Mouse (Mus musculus): ENCODE results near the gene Olfr73. TPM values are rescaled to one million over a fixed set of nuclear protein-coding genes. Genes with fewer than 3 reads are reported as not detected.
"Not testable (repeated sequence)": the region's sequence is repeated elsewhere in the genome, so short reads cannot be mapped to it uniquely, and the experiment has no call there.

Gene Olfr73
- polyA plus RNA-seq (2015; fragmentation: Nextera tagmentation; extraction: Ambion mirVana), result not detected in 2 replicates

DNA sequence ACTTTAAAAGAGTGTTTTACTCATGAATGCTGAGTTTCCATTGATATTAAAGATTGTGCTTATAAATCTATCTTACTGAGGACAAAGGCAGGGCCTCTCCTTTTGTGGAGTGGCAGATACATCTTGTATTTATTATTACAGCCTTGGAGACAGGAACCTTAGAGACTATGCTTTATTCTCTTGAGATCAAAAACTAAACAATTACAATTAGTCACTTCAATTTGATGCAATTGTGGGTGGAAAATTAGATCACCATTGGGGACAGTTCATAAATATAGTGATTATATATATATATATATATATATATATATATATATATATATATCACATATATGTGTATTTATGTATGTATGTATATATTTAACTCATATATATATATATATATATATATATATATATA is at the start of gene Olfr73:
Gene Olfr73 (minus strand): TSS at position 101 of the 400 bp plus-strand sequence.
- Histone ChIP-seq H3K36me3 (ENCODE audit: control insufficient read depth, insufficient read depth) (no peaks in the 10 kb centered on the region), H3K9ac (ENCODE audit: low read depth, low read length) (no peak within 1 kb of the TSS), H3K4me1 (ENCODE audit: control insufficient read depth, low read depth, low read length) (no peaks in the 10 kb centered on the region), H3K27ac (ENCODE audit: low read length) (no peak within 1 kb of the TSS), H3K4me3 (ENCODE audit: low read depth, low read length) (no peak within 1 kb of the TSS), H3K9me3 (replicated peaks; ENCODE audit: control insufficient read depth, low read length) (no peaks in the 10 kb centered on the region), H3K4me2 (ENCODE audit: low read depth, low read length) (no peak within 1 kb of the TSS), H3K27me3 (ENCODE audit: control insufficient read depth, insufficient read depth, low read depth, low read length) (no peaks in the 10 kb centered on the region)
- no peak for ATAC-seq (ENCODE audit: low read depth)

DNA sequence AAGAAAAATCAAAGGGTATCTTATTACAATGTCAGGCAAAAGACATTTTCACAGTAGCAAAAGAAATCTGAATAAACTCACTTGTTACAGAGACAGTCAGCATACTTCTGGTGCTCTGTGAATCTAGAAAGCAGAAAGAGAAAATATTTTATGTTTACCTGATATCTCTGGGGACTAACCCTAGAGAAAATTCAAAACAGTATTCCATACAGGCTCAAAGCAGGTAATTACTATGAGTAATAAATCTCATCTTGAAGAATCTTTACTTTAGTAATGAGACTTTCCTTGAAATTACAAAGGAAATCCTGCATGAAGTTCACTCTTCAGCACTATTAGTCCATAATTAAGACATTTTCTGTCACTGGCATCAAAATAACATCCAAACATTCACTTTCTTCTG is 34.2 kb upstream of the Olfr73 start, which contains the start of gene Olfr1163:
Gene Olfr1163 (minus strand): TSS at position 101 of the 400 bp plus-strand sequence.
- Histone ChIP-seq H3K36me3 (ENCODE audit: control insufficient read depth, insufficient read depth) (no peaks in the 10 kb centered on the region), H3K9me3 (replicated peaks; ENCODE audit: control insufficient read depth, low read length) (no peaks in the 10 kb centered on the region), H3K4me1 (ENCODE audit: control insufficient read depth, low read depth, low read length) (no peaks in the 10 kb centered on the region), H3K27ac (ENCODE audit: low read length) (no peak within 1 kb of the TSS), H3K27me3 (ENCODE audit: control insufficient read depth, insufficient read depth, low read depth, low read length) (no peaks in the 10 kb centered on the region), H3K9ac (ENCODE audit: low read depth, low read length) (no peak within 1 kb of the TSS), H3K4me3 (ENCODE audit: low read depth, low read length) (no peak within 1 kb of the TSS), H3K4me2 (ENCODE audit: low read depth, low read length) (no peak within 1 kb of the TSS)
- ATAC-seq (ENCODE audit: low read depth), result no peak

DNA sequence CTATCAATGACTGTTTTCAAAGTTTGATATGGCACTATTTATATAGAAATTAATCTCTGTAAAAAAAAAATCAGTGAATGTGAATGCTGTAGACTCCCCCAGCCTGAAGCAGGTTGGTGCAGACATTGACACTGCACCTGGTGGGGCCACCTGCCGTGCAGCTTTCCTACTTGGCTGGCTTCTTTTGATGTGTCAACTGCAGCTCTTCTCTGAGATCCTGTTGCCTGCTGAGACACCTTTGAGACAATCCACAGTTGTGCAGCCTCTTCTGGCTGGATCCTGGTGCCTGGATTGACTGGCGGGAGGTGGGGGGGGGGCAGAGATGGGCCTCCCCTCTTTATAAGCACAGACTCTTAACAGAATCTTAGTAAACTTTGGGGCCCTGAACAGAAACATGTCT is 26.1 kb upstream of the Olfr73 start:
- no peaks in the 10 kb centered on the region for H3K4me1 ChIP-seq (ENCODE audit: control insufficient read depth, low read depth, low read length)
- no peaks in the 10 kb centered on the region for H3K36me3 ChIP-seq (ENCODE audit: control insufficient read depth, insufficient read depth)
- no peak for ATAC-seq (ENCODE audit: low read depth)
- no peak overlapping the region for H3K4me2 ChIP-seq (ENCODE audit: low read depth, low read length)
- WGBS (ENCODE audit: insufficient replicate concordance), result 54% methylated on average over 2 of the region's 2 CpGs
- no peak overlapping the region for H3K4me3 ChIP-seq (ENCODE audit: low read depth, low read length)
- H3K27ac ChIP-seq (ENCODE audit: low read length), result no peak overlapping the region
- H3K9ac ChIP-seq (ENCODE audit: low read depth, low read length), result no peak overlapping the region
- H3K27me3 ChIP-seq (ENCODE audit: control insufficient read depth, insufficient read depth, low read depth, low read length), result no peaks in the 10 kb centered on the region
- H3K9me3 ChIP-seq (replicated peaks; ENCODE audit: control insufficient read depth, low read length), result no peaks in the 10 kb centered on the region

DNA sequence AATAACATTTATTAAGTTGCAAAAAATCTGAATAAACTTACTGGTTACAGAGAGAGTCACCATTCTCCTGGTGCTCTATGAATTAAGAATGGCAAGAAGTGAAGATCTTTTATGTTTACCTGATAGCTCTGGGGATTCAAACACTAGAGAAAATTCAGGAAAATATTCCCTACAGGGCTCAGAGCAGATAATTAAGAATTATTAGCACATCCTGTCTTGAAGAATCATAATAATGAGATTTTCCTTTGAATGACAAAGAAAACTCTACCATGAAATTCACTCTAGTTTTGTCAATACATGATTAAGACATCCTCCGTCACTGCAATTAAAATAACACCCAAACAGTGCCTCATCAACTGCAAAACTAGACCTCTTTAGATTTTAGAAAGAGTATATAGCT is 13.5 kb upstream of the Olfr73 start, which contains the start of gene Olfr1162:
Gene Olfr1162 (minus strand): TSS at position 101 of the 400 bp plus-strand sequence.
- Histone ChIP-seq H3K4me1 (ENCODE audit: control insufficient read depth, low read depth, low read length) (no peaks in the 10 kb centered on the region), H3K9me3 (replicated peaks; ENCODE audit: control insufficient read depth, low read length) (no peaks in the 10 kb centered on the region), H3K36me3 (ENCODE audit: control insufficient read depth, insufficient read depth) (no peaks in the 10 kb centered on the region), H3K27me3 (ENCODE audit: control insufficient read depth, insufficient read depth, low read depth, low read length) (no peaks in the 10 kb centered on the region), H3K9ac (ENCODE audit: low read depth, low read length) (no peak within 1 kb of the TSS), H3K4me2 (ENCODE audit: low read depth, low read length) (no peak within 1 kb of the TSS), H3K27ac (ENCODE audit: low read length) (no peak within 1 kb of the TSS), H3K4me3 (ENCODE audit: low read depth, low read length) (no peak within 1 kb of the TSS)
- WGBS (ENCODE audit: insufficient replicate concordance), result 56% methylated on average over 1 of the region's 1 CpGs
- no peak for ATAC-seq (ENCODE audit: low read depth)

DNA sequence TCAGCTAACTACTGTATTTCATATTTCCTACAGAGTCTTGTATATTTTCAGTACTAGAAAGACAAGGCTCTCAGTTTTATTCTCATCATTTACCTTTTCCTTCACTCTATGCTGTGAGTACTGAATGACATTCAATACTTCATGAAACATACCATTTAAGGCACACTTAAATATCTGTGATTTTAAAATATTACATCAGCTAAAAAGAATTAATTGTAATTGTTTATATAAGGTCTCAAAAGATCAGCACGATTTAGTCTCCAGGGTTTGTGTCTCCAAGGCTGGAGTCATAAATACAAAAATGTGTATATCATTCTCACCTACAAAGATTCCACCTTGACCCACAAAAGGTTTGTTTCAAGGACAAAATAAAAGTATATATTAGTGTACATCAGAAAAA is 15.0 kb downstream of the Olfr73 start, which contains the start of gene Olfr1161:
Gene Olfr1161 (plus strand): TSS at position 301 of the 400 bp plus-strand sequence.
- not testable (repeated sequence) for H3K36me3 ChIP-seq (ENCODE audit: control insufficient read depth, insufficient read depth); H3K4me2 ChIP-seq (ENCODE audit: low read depth, low read length); H3K4me1 ChIP-seq (ENCODE audit: control insufficient read depth, low read depth, low read length); H3K27ac ChIP-seq (ENCODE audit: low read length); H3K4me3 ChIP-seq (ENCODE audit: low read depth, low read length); ATAC-seq (ENCODE audit: low read depth); H3K27me3 ChIP-seq (ENCODE audit: control insufficient read depth, insufficient read depth, low read depth, low read length); H3K9me3 ChIP-seq (replicated peaks; ENCODE audit: control insufficient read depth, low read length); H3K9ac ChIP-seq (ENCODE audit: low read depth, low read length)
- WGBS (ENCODE audit: insufficient replicate concordance), result 57% methylated on average over 1 of the region's 1 CpGs

DNA sequence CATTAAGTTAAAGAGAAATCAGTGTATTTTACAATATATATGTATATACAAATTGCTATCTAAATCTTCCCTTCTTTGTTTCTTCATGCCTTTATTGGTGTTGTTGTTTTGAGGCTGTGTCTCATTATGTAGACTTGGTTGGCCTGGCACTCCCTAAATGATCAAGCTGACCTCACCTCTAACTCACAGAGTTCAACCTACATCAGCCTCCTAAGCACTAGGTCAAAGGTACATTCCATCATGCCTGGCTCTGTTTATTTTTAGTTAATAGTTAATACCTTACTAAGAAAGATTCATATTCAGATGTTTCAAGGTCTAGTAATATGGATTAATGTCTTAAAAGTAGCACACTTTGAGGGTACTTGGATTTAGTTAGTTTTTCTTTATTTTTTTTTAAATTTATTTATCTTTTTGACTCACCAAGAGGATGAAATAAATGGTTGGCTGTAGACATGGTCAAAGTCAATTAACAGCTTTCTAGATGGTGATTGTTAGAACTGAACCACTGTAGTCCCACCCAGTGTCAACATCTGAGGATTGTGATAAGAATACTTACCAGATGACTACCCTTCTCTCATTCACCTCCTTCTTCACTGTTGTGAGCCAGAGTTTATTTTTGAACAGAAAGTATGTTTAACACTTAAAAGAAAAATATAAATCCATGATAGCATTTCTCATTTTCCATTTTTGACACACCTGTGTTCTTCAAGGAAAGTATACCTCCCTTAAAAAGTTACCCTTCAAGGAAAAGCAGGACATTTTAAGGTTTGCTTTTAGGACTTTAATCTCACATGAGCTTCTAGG is 29.8 kb downstream of the Olfr73 start, which contains the start of gene Olfr1160:
Gene Olfr1160 (minus strand): TSS at position 754 of the 804 bp plus-strand sequence.
- H3K36me3 ChIP-seq (ENCODE audit: control insufficient read depth, insufficient read depth), result no peaks in the 10 kb centered on the region
- no peak within 1 kb of the TSS for H3K27ac ChIP-seq (ENCODE audit: low read length)
- no peaks in the 10 kb centered on the region for H3K9me3 ChIP-seq (replicated peaks; ENCODE audit: control insufficient read depth, low read length)
- H3K9ac ChIP-seq (ENCODE audit: low read depth, low read length), result no peak within 1 kb of the TSS
- H3K4me3 ChIP-seq (ENCODE audit: low read depth, low read length), result no peak within 1 kb of the TSS
- H3K27me3 ChIP-seq (ENCODE audit: control insufficient read depth, insufficient read depth, low read depth, low read length), result no peaks in the 10 kb centered on the region
- H3K4me2 ChIP-seq (ENCODE audit: low read depth, low read length), result no peak within 1 kb of the TSS
- ATAC-seq (ENCODE audit: low read depth), result peak; percentile 80
- H3K4me1 ChIP-seq (ENCODE audit: control insufficient read depth, low read depth, low read length), result no peaks in the 10 kb centered on the region

DNA sequence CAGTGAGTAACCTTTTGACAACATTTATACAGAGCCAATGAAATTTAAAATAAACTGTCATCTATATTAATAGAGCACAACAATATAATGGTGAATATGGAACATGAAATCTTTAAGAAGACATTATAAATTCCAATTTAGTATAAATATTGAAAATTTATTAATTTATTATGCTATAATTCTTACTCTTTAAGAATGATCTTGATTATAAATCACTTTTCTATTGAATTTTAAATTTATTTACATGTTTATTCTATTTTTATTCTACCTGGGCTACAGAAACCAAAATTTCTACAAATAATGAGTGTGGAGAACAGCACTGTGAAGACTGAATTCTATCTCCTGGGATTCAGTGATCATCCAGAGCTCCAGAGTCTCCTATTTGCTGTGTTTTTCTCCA is 47.7 kb downstream of the Olfr73 start, which contains the start of gene Olfr1158:
Gene Olfr1158 (plus strand): TSS at position 301 of the 400 bp plus-strand sequence.
- no peak within 1 kb of the TSS for H3K4me2 ChIP-seq (ENCODE audit: low read depth, low read length)
- H3K9me3 ChIP-seq (replicated peaks; ENCODE audit: control insufficient read depth, low read length), result no peaks in the 10 kb centered on the region
- no peaks in the 10 kb centered on the region for H3K4me1 ChIP-seq (ENCODE audit: control insufficient read depth, low read depth, low read length)
- H3K4me3 ChIP-seq (ENCODE audit: low read depth, low read length), result no peak within 1 kb of the TSS
- no peaks in the 10 kb centered on the region for H3K36me3 ChIP-seq (ENCODE audit: control insufficient read depth, insufficient read depth)
- ATAC-seq (ENCODE audit: low read depth), result no peak
- no peak within 1 kb of the TSS for H3K9ac ChIP-seq (ENCODE audit: low read depth, low read length)
- no peaks in the 10 kb centered on the region for H3K27me3 ChIP-seq (ENCODE audit: control insufficient read depth, insufficient read depth, low read depth, low read length)
- H3K27ac ChIP-seq (ENCODE audit: low read length), result no peak within 1 kb of the TSS

Other genes starting within 250 kb of the Olfr73 start
- gene Olfr1143, start 237.1 kb downstream of the Olfr73 start, polyA plus RNA-seq (2015; fragmentation: Nextera tagmentation; extraction: Ambion mirVana), result not detected in 2 replicates
- not detected in 2 replicates for gene Olfr1145, start 227.9 kb downstream of the Olfr73 start, polyA plus RNA-seq (2015; fragmentation: Nextera tagmentation; extraction: Ambion mirVana)
- gene Olfr1148, start 207.2 kb downstream of the Olfr73 start, polyA plus RNA-seq (2015; fragmentation: Nextera tagmentation; extraction: Ambion mirVana), result not detected in 2 replicates
- not detected in 2 replicates for gene Olfr1150-ps1, start 193.7 kb downstream of the Olfr73 start, polyA plus RNA-seq (2015; fragmentation: Nextera tagmentation; extraction: Ambion mirVana)
- gene Olfr1151, start 181.8 kb downstream of the Olfr73 start, polyA plus RNA-seq (2015; fragmentation: Nextera tagmentation; extraction: Ambion mirVana), result not detected in 2 replicates
- not detected in 2 replicates for gene Olfr1152, start 171.2 kb downstream of the Olfr73 start, polyA plus RNA-seq (2015; fragmentation: Nextera tagmentation; extraction: Ambion mirVana)
- not detected in 2 replicates for gene Olfr1153, start 142.7 kb downstream of the Olfr73 start, polyA plus RNA-seq (2015; fragmentation: Nextera tagmentation; extraction: Ambion mirVana)
- not detected in 2 replicates for gene Olfr1154, start 132.5 kb downstream of the Olfr73 start, polyA plus RNA-seq (2015; fragmentation: Nextera tagmentation; extraction: Ambion mirVana)
- not detected in 2 replicates for gene Olfr1155, start 92.6 kb downstream of the Olfr73 start, polyA plus RNA-seq (2015; fragmentation: Nextera tagmentation; extraction: Ambion mirVana)
- gene Olfr1156, start 84.6 kb downstream of the Olfr73 start, polyA plus RNA-seq (2015; fragmentation: Nextera tagmentation; extraction: Ambion mirVana), result not detected in 2 replicates
- gene Olfr1157, start 69.4 kb downstream of the Olfr73 start, polyA plus RNA-seq (2015; fragmentation: Nextera tagmentation; extraction: Ambion mirVana), result not detected in 2 replicates
- gene Olfr74, start 63.0 kb downstream of the Olfr73 start, polyA plus RNA-seq (2015; fragmentation: Nextera tagmentation; extraction: Ambion mirVana), result not detected in 2 replicates
- not detected in 2 replicates for gene Olfr1158, start 47.6 kb downstream of the Olfr73 start, polyA plus RNA-seq (2015; fragmentation: Nextera tagmentation; extraction: Ambion mirVana)
- gene Olfr1160, start 29.4 kb downstream of the Olfr73 start, polyA plus RNA-seq (2015; fragmentation: Nextera tagmentation; extraction: Ambion mirVana), result not detected in 2 replicates
- not detected in 2 replicates for gene Olfr1161, start 14.9 kb downstream of the Olfr73 start, polyA plus RNA-seq (2015; fragmentation: Nextera tagmentation; extraction: Ambion mirVana)
- not detected in 2 replicates for gene Olfr1162, start 13.4 kb upstream of the Olfr73 start, polyA plus RNA-seq (2015; fragmentation: Nextera tagmentation; extraction: Ambion mirVana)
- gene Olfr1163, start 34.1 kb upstream of the Olfr73 start, polyA plus RNA-seq (2015; fragmentation: Nextera tagmentation; extraction: Ambion mirVana), result not detected in 2 replicates
- not detected in 2 replicates for gene Olfr1164, start 56.3 kb upstream of the Olfr73 start, polyA plus RNA-seq (2015; fragmentation: Nextera tagmentation; extraction: Ambion mirVana)
- gene Olfr1166, start 90.6 kb upstream of the Olfr73 start, polyA plus RNA-seq (2015; fragmentation: Nextera tagmentation; extraction: Ambion mirVana), result not detected in 2 replicates
- not detected in 2 replicates for gene Olfr1167, start 117.5 kb upstream of the Olfr73 start, polyA plus RNA-seq (2015; fragmentation: Nextera tagmentation; extraction: Ambion mirVana)
- gene Olfr1168, start 144.2 kb upstream of the Olfr73 start, polyA plus RNA-seq (2015; fragmentation: Nextera tagmentation; extraction: Ambion mirVana), result not detected in 2 replicates
- gene Olfr1170, start 190.6 kb upstream of the Olfr73 start, polyA plus RNA-seq (2015; fragmentation: Nextera tagmentation; extraction: Ambion mirVana), result not detected in 2 replicates
- not detected in 2 replicates for gene Olfr1173, start 242.2 kb upstream of the Olfr73 start, polyA plus RNA-seq (2015; fragmentation: Nextera tagmentation; extraction: Ambion mirVana)

All from liver, embryonic 16.5 days (tissue).